ENCODE assay signal across 1 mouse cellular context in the genomic region with DNA sequence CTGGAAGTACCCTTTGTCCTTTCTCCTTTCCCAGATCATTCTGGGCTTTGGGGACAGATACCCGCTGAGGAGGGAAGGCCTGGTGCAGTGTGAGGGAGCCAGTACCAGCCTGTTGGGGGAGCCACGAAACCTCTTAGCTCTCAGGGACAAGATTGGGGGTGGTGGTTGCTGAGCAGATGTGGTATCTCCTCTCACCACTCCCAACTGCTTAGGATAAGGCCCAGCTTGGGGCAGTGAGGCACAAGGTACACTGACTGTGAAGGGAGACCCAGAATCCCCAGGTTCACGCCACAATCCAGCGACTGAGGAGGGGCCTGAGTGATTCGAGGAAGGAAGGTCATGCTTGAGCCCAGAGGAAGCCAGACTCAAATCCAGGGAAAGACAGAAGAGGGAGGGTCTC.
TF ChIP-seq lines count a peak whose summit lies in the region.

No protein-coding gene starts in this region.

TF ChIP-seq in C2C12, 6 proteins besides CTCF, POLR2A, EP300 and RAD21 (continued from another document):
- TF ChIP-seq FOSL1 (IDR thresholded peaks at IDR 0.05; ENCODE audit: insufficient read depth, low read length, poor library complexity, severe bottlenecking) (no peak), MYOG (IDR thresholded peaks at IDR 0.05; ENCODE audit: control insufficient read depth, extremely low read depth, insufficient read length) (no peak), MAX (IDR thresholded peaks at IDR 0.05) (no peak), CEBPB (IDR thresholded peaks at IDR 0.05; ENCODE audit: low read depth) (no peak)
